Comparison of ENCODE assay signal across 10 mouse cellular contexts in the genomic region with DNA sequence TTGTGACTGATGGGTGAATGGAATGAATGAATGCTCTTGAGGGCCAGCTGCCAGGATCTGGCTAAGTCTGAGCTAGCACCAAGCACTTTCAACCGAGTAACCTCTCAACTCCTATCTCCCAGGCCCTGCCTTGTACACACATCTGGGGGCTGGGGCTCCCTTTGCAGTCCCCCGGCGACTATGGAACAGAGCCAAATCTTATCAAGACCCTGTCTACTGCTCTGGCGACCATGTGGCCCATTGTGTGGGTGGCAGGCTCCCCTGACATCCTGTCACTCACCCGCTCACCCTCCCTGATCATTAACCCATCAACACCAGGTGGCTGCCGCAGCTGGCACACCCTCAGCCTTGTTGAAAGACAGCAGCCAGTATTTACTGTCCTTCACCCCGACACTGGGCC. TPM values are rescaled to one million over a fixed set of nuclear protein-coding genes. Genes with fewer than 3 reads are reported as not detected.
A peak's percentile ranks its signal among the peaks of the same experiment; 100 is the strongest.
DNase-seq lines count a peak whose midpoint lies in the region; ATAC-seq and TF ChIP-seq lines count a peak whose summit lies in the region.
"Had no signal": no experiment of that assay in that cellular context is flagged by ENCODE, and none has a peak within 500 bp of the region (broad histone marks: within the 10 kb centered on the region; RNA-seq: fewer than 3 reads in every experiment).

No protein-coding gene starts in this region.

- H3K27me3 ChIP-seq in heart, embryonic 10.5 days (ENCODE audit: insufficient read depth, poor library complexity, severe bottlenecking) = peaks cover 17% of the 10 kb centered on the region; the same call in 1 of the 2 replicates
- H3K27me3 ChIP-seq in heart, embryonic 11.5 days (ENCODE audit: control insufficient read depth, insufficient read depth, low read length) = no peaks in the 10 kb centered on the region; the same call in none of the 2 replicates
- H3K27me3 ChIP-seq in MEL (ENCODE audit: control insufficient read depth in 1 of 2, insufficient read depth in 2 of 2, low read length in 2 of 2) = no peaks in the 10 kb centered on the region
- H3K27me3 ChIP-seq in small intestine, adult 2 months (ENCODE audit: control insufficient read depth, insufficient read depth, low read length) = no peaks in the 10 kb centered on the region
- H3K27me3 ChIP-seq: heart, embryonic 15.5 days had no signal

- no peak overlapping the region for H3K9ac ChIP-seq in heart, embryonic 11.5 days (ENCODE audit: low read depth, low read length)
- H3K9ac ChIP-seq in MEL (ENCODE audit: control insufficient read depth, low read depth, low read length, poor library complexity, severe bottlenecking) = peak overlapping the region; percentile 48
- H3K9ac ChIP-seq: heart, embryonic 15.5 days had no signal

- no peaks in the 10 kb centered on the region for H3K36me3 ChIP-seq in heart, embryonic 10.5 days
- H3K36me3 ChIP-seq in heart, embryonic 11.5 days (ENCODE audit: control insufficient read depth, insufficient read depth, low read length) = no peaks in the 10 kb centered on the region
- H3K36me3 ChIP-seq in MEL (ENCODE audit: control insufficient read depth in 1 of 2, insufficient read depth in 2 of 2, low read length in 2 of 2) = peaks cover 0 to 50% of the 10 kb centered on the region in 2 experiments; a peak in 2 of 4 replicates
- H3K36me3 ChIP-seq in small intestine, adult 2 months (ENCODE audit: control insufficient read depth, insufficient read depth, low read length) = no peaks in the 10 kb centered on the region
- H3K36me3 ChIP-seq: heart, embryonic 15.5 days had no signal

- WGBS in heart, embryonic 10.5 days = 8% methylated on average over 7 of the region's 7 CpGs
- WGBS in heart, embryonic 11.5 days (ENCODE audit: insufficient replicate concordance) = 6% methylated on average over 7 of the region's 7 CpGs
- 17% methylated on average over 7 of the region's 7 CpGs for WGBS in small intestine, adult 2 months

- TF ChIP-seq EP300 in MEL (IDR thresholded peaks at IDR 0.05; ENCODE audit: low read depth in 1 of 2, low read length in 2 of 2) = peak; percentile 53 to 80; a peak in 3 of 4 replicates

- H3K27ac ChIP-seq in heart, embryonic 10.5 days = peak overlapping the region; percentile 87; the same call in 1 of the 2 replicates
- H3K27ac ChIP-seq in heart, embryonic 11.5 days (ENCODE audit: low read depth, low read length) = no peak overlapping the region
- peak overlapping the region; percentile 65 for H3K27ac ChIP-seq in MEL (ENCODE audit: control insufficient read depth, low read depth, low read length)
- H3K27ac ChIP-seq in small intestine, adult 2 months (ENCODE audit: insufficient read depth, low read depth, low read length) = peak overlapping the region; percentile 84

- no peak for ATAC-seq in heart, embryonic 11.5 days (replicated peaks; ENCODE audit: insufficient number of reproducible peaks, low FRiP score, low TSS enrichment)
- peak; percentile 23 for ATAC-seq in inflammation-experienced regulatory T-cells, adult 6 months
- no peak for ATAC-seq in erythroid progenitor cell, adult 5-6 weeks (replicated peaks; ENCODE audit: low FRiP score, poor library complexity, severe bottlenecking)

- no peak overlapping the region; the same call in 1 of the 2 replicates for H3K4me2 ChIP-seq in heart, embryonic 11.5 days
- H3K4me2 ChIP-seq: heart, embryonic 15.5 days had no signal

- TF ChIP-seq CTCF in MEL (IDR thresholded peaks at IDR 0.05 in 2 of 3, conservative IDR thresholded peaks at IDR 0.05 in 1 of 3; ENCODE audit: control insufficient read depth in 1 of 3, insufficient read depth in 1 of 3, low read depth in 2 of 3, low read length in 3 of 3, poor library complexity in 1 of 3, severe bottlenecking in 1 of 3) = no peak
- no peak for TF ChIP-seq CTCF in small intestine, adult 2 months (IDR thresholded peaks at IDR 0.05; ENCODE audit: extremely low read depth, insufficient read length, insufficient replicate concordance, low read depth, low read length)

- peak; percentile 81 for DNase-seq in heart, embryonic 10.5 days (ENCODE audit: low spot score)
- DNase-seq in MEL (ENCODE audit: low read depth, low spot score) = peak; percentile 85
- no peak for DNase-seq in right cerebral cortex, adult 18-20 months
- DNase-seq in kidney, postnatal 36 days = no peak
- DNase-seq: cerebellum, adult 11 months had no signal

- H3K79me2 ChIP-seq in MEL (ENCODE audit: control insufficient read depth, insufficient read depth, low read length, poor library complexity) = peaks cover 6% of the 10 kb centered on the region; the same call in 1 of the 2 replicates

- no peaks in the 10 kb centered on the region for H3K9me3 ChIP-seq in heart, embryonic 10.5 days
- no peaks in the 10 kb centered on the region for H3K9me3 ChIP-seq in heart, embryonic 11.5 days (replicated peaks; ENCODE audit: control insufficient read depth, low read length)
- no peaks in the 10 kb centered on the region for H3K9me3 ChIP-seq in MEL (replicated peaks; ENCODE audit: insufficient read depth, low read length)
- H3K9me3 ChIP-seq: heart, embryonic 15.5 days had no signal

- H3K4me1 ChIP-seq in heart, embryonic 10.5 days = peaks cover 73% of the 10 kb centered on the region
- H3K4me1 ChIP-seq in heart, embryonic 11.5 days (ENCODE audit: control insufficient read depth, insufficient read depth, low read length) = peaks cover 37% of the 10 kb centered on the region
- peaks cover 14 to 75% of the 10 kb centered on the region in 2 experiments for H3K4me1 ChIP-seq in MEL (ENCODE audit: control insufficient read depth in 1 of 2, insufficient read depth in 2 of 2, low read length in 2 of 2)
- peaks cover 14% of the 10 kb centered on the region; the same call in 1 of the 2 replicates for H3K4me1 ChIP-seq in small intestine, adult 2 months (ENCODE audit: control insufficient read depth, insufficient read depth, insufficient read length, low read length)

- TF ChIP-seq RAD21 in MEL (IDR thresholded peaks at IDR 0.05; ENCODE audit: low read depth, low read length) = no peak

- no peak overlapping the region for H3K4me3 ChIP-seq in heart, embryonic 10.5 days
- H3K4me3 ChIP-seq in heart, embryonic 11.5 days (ENCODE audit: low read depth, low read length) = no peak overlapping the region
- H3K4me3 ChIP-seq in MEL (ENCODE audit: control insufficient read depth in 1 of 2, insufficient read depth in 1 of 2, low read depth in 2 of 2, low read length in 2 of 2) = no peak overlapping the region
- no peak overlapping the region for H3K4me3 ChIP-seq in small intestine, adult 2 months (ENCODE audit: low read depth, low read length)
- H3K4me3 ChIP-seq: heart, embryonic 15.5 days had no signal

- TF ChIP-seq POLR2A in MEL (IDR thresholded peaks at IDR 0.05; ENCODE audit: control insufficient read depth in 1 of 2, insufficient read depth in 1 of 2, low read depth in 1 of 2, low read length in 2 of 2, poor library complexity in 1 of 2) = no peak
- no peak for TF ChIP-seq POLR2A in small intestine, adult 2 months (IDR thresholded peaks at IDR 0.05; ENCODE audit: low read depth, low read length)

TF ChIP-seq in MEL, 35 proteins besides CTCF, POLR2A, EP300 and RAD21 (continues in another document):
- TF ChIP-seq MXI1 (IDR thresholded peaks at IDR 0.05; ENCODE audit: low read depth, low read length) = peak; percentile 58
- peak; percentile 62 for TF ChIP-seq TAL1 (IDR thresholded peaks at IDR 0.05; ENCODE audit: low read length)
- TF ChIP-seq ZC3H11A (IDR thresholded peaks at IDR 0.05; ENCODE audit: low read depth, low read length) = no peak
- no peak for TF ChIP-seq USF2 (IDR thresholded peaks at IDR 0.05; ENCODE audit: borderline replicate concordance in 1 of 2, insufficient read depth in 1 of 2, low read depth in 1 of 2, low read length in 2 of 2)
- TF ChIP-seq MAZ (IDR thresholded peaks at IDR 0.05; ENCODE audit: low read depth, low read length) = no peak
- peak; percentile 54 for TF ChIP-seq MAX (IDR thresholded peaks at IDR 0.05; ENCODE audit: low read length)
- TF ChIP-seq GATA1 (IDR thresholded peaks at IDR 0.05; ENCODE audit: low read depth, low read length) = peak; percentile 43

RNA-seq across cellular contexts. Expression of a gene that starts 1.9 kb away (rescaled TPM):
- polyA plus RNA-seq in heart, embryonic 10.5 days (2016; fragmentation: Nextera tagmentation; extraction: Ambion mirVana) = 4.6 and 9.0 TPM in 2 replicates
- 3.1 and 3.2 TPM in 2 replicates for polyA plus RNA-seq in heart, embryonic 11.5 days (2014; fragmentation: Nextera tagmentation; extraction: Ambion mirVana)
- total RNA-seq in MEL (2012; rRNA removed) = 3.9 and 6.2 TPM in 2 replicates
- 10 to 100 TPM in 1 of 2 experiments, not detected in 1; 14.1 TPM for polyA plus RNA-seq in MEL (2012; ENCODE audit: insufficient read depth in 1 of 2, insufficient read length in 2 of 2, low read depth in 1 of 2, low replicate concordance in 2 of 2, missing spikeins in 1 of 2)
- 100 to 1,000 TPM in 2 of 3 experiments, 10 to 100 TPM in 1; 94.8 to 135 (median 102) TPM for polyA plus RNA-seq in inflammation-experienced regulatory T-cells, adult 6 months (2017; shearing (Covaris generic))
- polyA plus RNA-seq in small intestine, adult 2 months (2012; rRNA removed) = 8.1 and 11.5 TPM in 2 replicates
- 18.7 and 26.4 TPM in 2 replicates for total RNA-seq in erythroid progenitor cell, adult 5-6 weeks (2015; ENCODE audit: low replicate concordance)
- 12.0 and 13.1 TPM in 2 replicates for total RNA-seq in erythroid progenitor cell, adult 5-6 weeks (2017; ENCODE audit: low replicate concordance)

RNA-seq across cellular contexts. Expression of a gene that starts 42.8 kb away (rescaled TPM):
- polyA plus RNA-seq in heart, embryonic 10.5 days (2016; fragmentation: Nextera tagmentation; extraction: Ambion mirVana) = not detected in 2 replicates
- polyA plus RNA-seq in heart, embryonic 11.5 days (2014; fragmentation: Nextera tagmentation; extraction: Ambion mirVana) = not detected in 2 replicates
- not detected in 2 replicates for total RNA-seq in MEL (2012; rRNA removed)
- polyA plus RNA-seq in MEL (2012; ENCODE audit: insufficient read depth in 1 of 2, insufficient read length in 2 of 2, low read depth in 1 of 2, low replicate concordance in 2 of 2, missing spikeins in 1 of 2) = not detected
- 1 to 10 TPM in 2 of 3 experiments, not detected in 1; 1.6 to 2.8 TPM for polyA plus RNA-seq in inflammation-experienced regulatory T-cells, adult 6 months (2017; shearing (Covaris generic))
- polyA plus RNA-seq in small intestine, adult 2 months (2012; rRNA removed) = not detected in 2 replicates
- not detected in 2 replicates for total RNA-seq in erythroid progenitor cell, adult 5-6 weeks (2015; ENCODE audit: low replicate concordance)
- not detected in 2 replicates for total RNA-seq in erythroid progenitor cell, adult 5-6 weeks (2017; ENCODE audit: low replicate concordance)
- polyA plus RNA-seq: heart, embryonic 15.5 days had no signal

RNA-seq across cellular contexts. Expression of a gene that starts 49.1 kb away (rescaled TPM):
- not detected in 2 replicates for polyA plus RNA-seq in heart, embryonic 10.5 days (2016; fragmentation: Nextera tagmentation; extraction: Ambion mirVana)
- polyA plus RNA-seq in heart, embryonic 11.5 days (2014; fragmentation: Nextera tagmentation; extraction: Ambion mirVana) = not detected in 2 replicates
- not detected in 2 replicates for total RNA-seq in MEL (2012; rRNA removed)
- not detected for polyA plus RNA-seq in MEL (2012; ENCODE audit: insufficient read depth in 1 of 2, insufficient read length in 2 of 2, low read depth in 1 of 2, low replicate concordance in 2 of 2, missing spikeins in 1 of 2)
- polyA plus RNA-seq in inflammation-experienced regulatory T-cells, adult 6 months (2017; shearing (Covaris generic)) = 1 to 10 TPM in 1 of 3 experiments, under 1 TPM in 1, not detected in 1; 0.90 to 1.6 TPM
- polyA plus RNA-seq in small intestine, adult 2 months (2012; rRNA removed) = not detected in 2 replicates
- total RNA-seq in erythroid progenitor cell, adult 5-6 weeks (2015; ENCODE audit: low replicate concordance) = not detected in 2 replicates
- total RNA-seq in erythroid progenitor cell, adult 5-6 weeks (2017; ENCODE audit: low replicate concordance) = not detected in 2 replicates
- polyA plus RNA-seq: heart, embryonic 15.5 days had no signal

Comparison
In these comparisons a context has a peak if more than half of its experiments do, and no peak if none do; other contexts are left out.
1. DNase-seq: peak in heart, embryonic 10.5 days (single experiment) and MEL (single experiment); none in right cerebral cortex, adult 18-20 months (single experiment) and kidney, postnatal 36 days (0 of 2).